Mouse (Mus musculus) limb, embryonic 10.5 days (tissue): ENCODE results near the gene Cyp4x1. TPM values are rescaled to one million over a fixed set of nuclear protein-coding genes. Genes with fewer than 3 reads are reported as not detected.
A peak's percentile ranks its signal among the peaks of the same experiment; 100 is the strongest.

Experiments used
- DNase-seq: peaks from one replicate; pipeline ENCODE4 v3.0.0-alpha.2; 2017; ENCODE audit warnings: low spot score
- H3K27ac ChIP-seq: fragments of 300-500 bp; sonication (generic); 2 replicates; pipeline ENCODE4 v1.5.1; 2016; ENCODE audit warnings: mild to moderate bottlenecking
- H3K27me3 ChIP-seq: fragments of 300-500 bp; sonication (generic); 2 replicates; pipeline ENCODE4 v1.6.1; 2016; ENCODE audit warnings: low read depth, mild to moderate bottlenecking; ENCODE audit not compliant: poor library complexity, severe bottlenecking
- H3K36me3 ChIP-seq: fragments of 300-500 bp; sonication (generic); 2 replicates; pipeline ENCODE4 v1.6.1; 2016; ENCODE audit warnings: mild to moderate bottlenecking, moderate library complexity
- H3K4me1 ChIP-seq: fragments of 300-500 bp; sonication (generic); 2 replicates; pipeline ENCODE4 v1.6.1; 2016
- H3K4me3 ChIP-seq: fragments of 300-500 bp; sonication (generic); 2 replicates; pipeline ENCODE4 v1.5.1; 2016; ENCODE audit warnings: mild to moderate bottlenecking, moderate library complexity
- H3K9me3 ChIP-seq: fragments of 300-500 bp; sonication (generic); replicated peaks from 2 replicates; pipeline ENCODE4 v1.6.1; 2016; ENCODE audit warnings: mild to moderate bottlenecking
- WGBS: fragments of 180-500 bp; shearing (Covaris S2); methylation state at CpG from one replicate; pipeline ENCODE4 v1.1.7; 2016; 5-methylcytosine and 5-hydroxymethylcytosine counted together
- polyA plus RNA-seq: library from polyadenylated mRNA; unstranded; fragments of >200 nt; fragmentation: Nextera tagmentation; extraction: Ambion mirVana; gene quantifications from 2 replicates; pipeline ENCODE4 v1.2.1, GENCODE M21; 2016

The Cyp4x1 gene
- polyA plus RNA-seq, 1 experiment from 2014 or later, result 0.06 TPM

GRCm38 (mm10) chr4:115058871-115059590 is 75.0 kb downstream of the Cyp4x1 start:
- peaks cover 100% of the 10 kb centered on the region for H3K27me3 ChIP-seq
- H3K9me3 ChIP-seq, result no peaks in the 10 kb centered on the region
- peaks cover 36% of the 10 kb centered on the region for H3K4me1 ChIP-seq
- H3K27ac ChIP-seq, result peak overlapping the region; percentile 62
- 2% methylated on average over 23 of the region's 23 CpGs for WGBS
- peak overlapping the region; percentile 46 for H3K4me3 ChIP-seq
- peak; percentile 60 for DNase-seq
- H3K36me3 ChIP-seq, result no peaks in the 10 kb centered on the region

DNA sequence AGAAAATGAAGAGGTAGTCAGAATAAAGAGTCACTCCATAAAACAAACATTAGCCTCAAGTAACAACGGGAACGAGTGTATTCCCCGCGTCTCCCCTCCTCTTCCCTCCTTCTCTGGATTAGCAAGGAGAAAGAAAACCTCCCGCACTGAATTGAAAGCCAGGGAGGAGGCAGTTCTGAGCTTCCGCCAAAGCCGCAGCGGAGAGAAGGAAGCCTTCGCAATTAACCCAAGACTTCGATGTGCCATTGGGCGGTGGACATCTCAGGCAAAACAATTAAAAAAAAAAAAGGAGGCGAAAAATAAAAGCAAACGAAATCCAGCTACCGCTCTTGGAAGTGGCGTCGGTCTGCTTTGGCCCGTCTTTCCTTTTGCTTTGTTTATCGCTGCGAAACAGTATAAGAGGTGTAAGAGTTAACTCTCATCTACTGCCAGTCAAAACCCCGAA is 75.7 kb downstream of the Cyp4x1 start:
- peak; percentile 54 for DNase-seq
- H3K9me3 ChIP-seq, result no peaks in the 10 kb centered on the region
- H3K36me3 ChIP-seq, result no peaks in the 10 kb centered on the region
- peaks cover 100% of the 10 kb centered on the region for H3K27me3 ChIP-seq
- WGBS, result 1% methylated on average over 20 of the region's 20 CpGs
- H3K4me1 ChIP-seq, result peaks cover 29% of the 10 kb centered on the region
- no peak overlapping the region for H3K27ac ChIP-seq
- H3K4me3 ChIP-seq, result peak overlapping the region; percentile 46; the same call in 1 of the 2 replicates

DNA sequence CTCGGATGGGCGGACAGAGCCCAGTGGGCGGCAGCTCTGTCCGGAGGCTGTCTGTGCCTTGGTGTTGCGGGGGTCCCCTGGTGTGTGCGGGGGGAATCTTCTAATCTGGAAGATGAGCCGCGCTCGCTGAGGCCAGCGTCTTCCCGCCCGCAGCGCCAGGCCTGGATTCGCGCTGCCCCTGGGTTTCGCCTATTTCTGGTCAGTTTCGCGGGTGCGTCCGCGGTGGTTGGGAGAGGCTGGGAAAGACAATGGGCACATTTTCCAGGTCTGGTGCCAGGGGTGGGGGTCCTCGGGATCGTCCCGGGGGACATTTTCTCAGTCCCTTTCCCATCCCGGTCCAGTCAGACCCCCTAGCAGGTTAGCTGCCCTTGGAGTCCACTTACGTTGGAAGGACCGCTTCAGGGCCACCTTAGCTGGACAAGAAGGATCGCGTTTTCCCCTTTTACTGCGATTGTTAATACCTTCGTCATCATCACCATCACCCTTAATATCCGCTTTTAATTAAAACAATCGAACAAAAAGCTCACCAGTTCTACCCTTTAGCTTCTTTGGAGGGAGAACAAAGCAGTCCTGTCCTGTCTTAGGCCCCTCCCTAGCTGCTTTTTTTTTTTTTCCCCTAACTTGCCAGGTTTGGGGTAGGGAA is 76.3 kb downstream of the Cyp4x1 start:
- Histone ChIP-seq H3K4me3 (peak overlapping the region; percentile 46), H3K4me1 (peaks cover 28% of the 10 kb centered on the region), H3K27me3 (peaks cover 100% of the 10 kb centered on the region), H3K36me3 (no peaks in the 10 kb centered on the region), H3K27ac (peak overlapping the region; percentile 75), H3K9me3 (no peaks in the 10 kb centered on the region)
- peak; percentile 72 for DNase-seq
- under 1% methylated on average over 33 of the region's 33 CpGs for WGBS

GRCm38 (mm10) chr4:115056921-115057673 is 77.0 kb downstream of the Cyp4x1 start:
- WGBS, result under 1% methylated on average over 48 of the region's 48 CpGs
- H3K27me3 ChIP-seq, result peaks cover 100% of the 10 kb centered on the region
- H3K36me3 ChIP-seq, result no peaks in the 10 kb centered on the region
- DNase-seq, result peak; percentile 77
- no peaks in the 10 kb centered on the region for H3K9me3 ChIP-seq
- H3K27ac ChIP-seq, result peak overlapping the region; percentile 75
- peak overlapping the region; percentile 46 for H3K4me3 ChIP-seq
- peaks cover 31% of the 10 kb centered on the region for H3K4me1 ChIP-seq

GRCm38 (mm10) chr4:115056371-115056920 is 77.6 kb downstream of the Cyp4x1 start, which contains the start of gene Tal1:
Tal1 (plus strand) TSS chr4:115056426.
- under 1% methylated on average over 60 of the region's 60 CpGs for WGBS
- DNase-seq, result peak; percentile 73

More at GRCm38 (mm10) chr4:115056371-115056920, 77.6 kb downstream of the Cyp4x1 start, which contains the start of gene Tal1:
- no peaks in the 10 kb centered on the region for H3K36me3 ChIP-seq
- peak within 1 kb of the TSS; percentile 46 for H3K4me3 ChIP-seq
- H3K27ac ChIP-seq, result peak within 1 kb of the TSS; percentile 75
- H3K27me3 ChIP-seq, result peaks cover 100% of the 10 kb centered on the region
- no peaks in the 10 kb centered on the region for H3K9me3 ChIP-seq
- H3K4me1 ChIP-seq, result peaks cover 32% of the 10 kb centered on the region

Other genes starting within 250 kb of the Cyp4x1 start
- 0.81 and 1.1 TPM in 2 replicates for gene Foxd2, start 225.4 kb downstream of the Cyp4x1 start, polyA plus RNA-seq
- not detected in 2 replicates for gene Foxe3, start 208.3 kb downstream of the Cyp4x1 start, polyA plus RNA-seq
- 61.3 and 69.6 TPM in 2 replicates for gene Cmpk1, start 147.0 kb downstream of the Cyp4x1 start, polyA plus RNA-seq
- 16.9 and 19.8 TPM in 2 replicates for gene Stil, start 134.1 kb downstream of the Cyp4x1 start, polyA plus RNA-seq
- gene Tal1, start 77.9 kb downstream of the Cyp4x1 start, polyA plus RNA-seq, result 1.7 TPM in 2 replicates
- gene Pdzk1ip1, start 45.6 kb downstream of the Cyp4x1 start, polyA plus RNA-seq, result 6.8 and 9.0 TPM in 2 replicates
- not detected in 2 replicates for gene Cyp4a29, start 107.8 kb upstream of the Cyp4x1 start, polyA plus RNA-seq
- not detected in 2 replicates for gene Cyp4a12a, start 164.8 kb upstream of the Cyp4x1 start, polyA plus RNA-seq